Mouse (Mus musculus): Measurements from ENCODE around the gene Lrrc58. TPM values are rescaled to one million over a fixed set of nuclear protein-coding genes. Genes with fewer than 3 reads are reported as not detected.

Lrrc58 gene
- total RNA-seq, 1 experiment, result 29.8 TPM

DNA sequence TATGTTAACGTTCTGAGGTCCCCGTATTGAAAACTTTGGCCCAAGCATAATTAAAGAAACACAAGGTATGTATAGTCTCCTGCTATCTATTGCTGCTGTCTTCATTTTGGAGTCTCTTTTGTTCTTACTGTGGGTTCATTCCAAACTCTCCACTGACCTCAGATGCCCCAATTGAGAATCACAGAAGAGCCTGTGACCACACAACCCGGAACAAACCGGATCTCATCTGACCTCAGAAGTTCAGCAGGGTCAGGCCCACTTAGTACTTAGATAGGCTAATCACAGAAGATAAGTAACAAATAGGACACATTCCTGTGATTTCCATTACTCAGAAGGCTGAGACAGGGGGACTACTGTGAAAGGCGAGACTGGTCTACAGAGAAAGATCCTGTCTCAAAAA is 13.6 kb upstream of the Lrrc58 start:
- Histone ChIP-seq H3K27ac (ENCODE audit: insufficient read depth, low read depth, low read length, poor library complexity, severe bottlenecking) (no peak overlapping the region), H3K9me3 (ENCODE audit: control insufficient read depth, insufficient read depth, low read depth, low read length) (no peaks in the 10 kb centered on the region), H3K9ac (ENCODE audit: insufficient read depth, low read depth, low read length, poor library complexity, severe bottlenecking) (no peak overlapping the region), H3K4me1 (ENCODE audit: control insufficient read depth in 2 of 2, insufficient read depth in 2 of 2, low read length in 2 of 2, poor library complexity in 1 of 2) (no peaks in the 10 kb centered on the region), H3K36me3 (ENCODE audit: control insufficient read depth, insufficient read depth, low read length, poor library complexity, severe bottlenecking) (no peaks in the 10 kb centered on the region), H3K4me3 (ENCODE audit: insufficient read depth in 1 of 2, low read depth in 1 of 2, low read length in 2 of 2, poor library complexity in 1 of 2, severe bottlenecking in 1 of 2) (no peak overlapping the region)
- in situ Hi-C loops (cut with MboI; ENCODE audit: low sequenced_read_pairs in 2 of 2, unreplicated experiment in 2 of 2), result no loop called here
- DNase-seq (ENCODE audit: low read depth, low spot score), result no peak
- TF ChIP-seq CHD2 (IDR thresholded peaks at IDR 0.05; ENCODE audit: low read depth, low read length), result no peak
- TF ChIP-seq HCFC1 (IDR thresholded peaks at IDR 0.05; ENCODE audit: borderline replicate concordance, insufficient read depth, low read length), result no peak
- no peak for TF ChIP-seq ZC3H11A (IDR thresholded peaks at IDR 0.05; ENCODE audit: borderline replicate concordance, low read depth, low read length)
- no peak for TF ChIP-seq ZNF384 (IDR thresholded peaks at IDR 0.05; ENCODE audit: low read depth, low read length)
- no peak for TF ChIP-seq MAFK (IDR thresholded peaks at IDR 0.05; ENCODE audit: insufficient read depth, low read depth, low read length)

DNA sequence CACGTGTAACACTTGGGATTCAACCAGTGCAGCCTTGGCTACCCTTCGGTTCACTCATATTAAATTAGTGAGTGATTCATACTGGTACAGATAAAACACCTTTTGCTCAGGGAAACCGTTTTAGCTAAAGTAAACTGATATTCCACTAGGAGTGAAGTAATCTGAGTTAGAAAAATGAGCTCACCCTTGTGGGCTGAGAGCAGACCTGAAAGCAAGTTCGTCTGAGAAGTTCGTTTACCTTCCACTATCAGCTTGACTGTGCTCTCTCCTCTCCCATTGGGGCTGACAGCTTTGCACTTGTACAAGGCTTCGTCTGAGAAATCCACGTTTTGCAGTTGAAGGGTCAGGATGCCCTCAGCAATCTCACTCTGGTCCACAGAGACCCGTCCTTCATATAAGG is 12.6 kb upstream of the Lrrc58 start:
- no peak overlapping the region for H3K9ac ChIP-seq (ENCODE audit: insufficient read depth, low read depth, low read length, poor library complexity, severe bottlenecking)
- H3K4me1 ChIP-seq (ENCODE audit: control insufficient read depth in 2 of 2, insufficient read depth in 2 of 2, low read length in 2 of 2, poor library complexity in 1 of 2), result no peaks in the 10 kb centered on the region
- DNase-seq (ENCODE audit: low read depth, low spot score), result no peak
- in situ Hi-C loops (cut with MboI; ENCODE audit: low sequenced_read_pairs in 2 of 2, unreplicated experiment in 2 of 2), result no loop called here
- H3K27ac ChIP-seq (ENCODE audit: insufficient read depth, low read depth, low read length, poor library complexity, severe bottlenecking), result no peak overlapping the region
- H3K4me3 ChIP-seq (ENCODE audit: insufficient read depth in 1 of 2, low read depth in 1 of 2, low read length in 2 of 2, poor library complexity in 1 of 2, severe bottlenecking in 1 of 2), result no peak overlapping the region
- no peaks in the 10 kb centered on the region for H3K36me3 ChIP-seq (ENCODE audit: control insufficient read depth, insufficient read depth, low read length, poor library complexity, severe bottlenecking)
- no peak for TF ChIP-seq HCFC1 (IDR thresholded peaks at IDR 0.05; ENCODE audit: borderline replicate concordance, insufficient read depth, low read length)
- no peak for TF ChIP-seq CHD2 (IDR thresholded peaks at IDR 0.05; ENCODE audit: low read depth, low read length)
- no peak for TF ChIP-seq ZC3H11A (IDR thresholded peaks at IDR 0.05; ENCODE audit: borderline replicate concordance, low read depth, low read length)
- no peak for TF ChIP-seq ZNF384 (IDR thresholded peaks at IDR 0.05; ENCODE audit: low read depth, low read length)
- TF ChIP-seq MAFK (IDR thresholded peaks at IDR 0.05; ENCODE audit: insufficient read depth, low read depth, low read length), result no peak
- no peaks in the 10 kb centered on the region for H3K9me3 ChIP-seq (ENCODE audit: control insufficient read depth, insufficient read depth, low read depth, low read length)

DNA sequence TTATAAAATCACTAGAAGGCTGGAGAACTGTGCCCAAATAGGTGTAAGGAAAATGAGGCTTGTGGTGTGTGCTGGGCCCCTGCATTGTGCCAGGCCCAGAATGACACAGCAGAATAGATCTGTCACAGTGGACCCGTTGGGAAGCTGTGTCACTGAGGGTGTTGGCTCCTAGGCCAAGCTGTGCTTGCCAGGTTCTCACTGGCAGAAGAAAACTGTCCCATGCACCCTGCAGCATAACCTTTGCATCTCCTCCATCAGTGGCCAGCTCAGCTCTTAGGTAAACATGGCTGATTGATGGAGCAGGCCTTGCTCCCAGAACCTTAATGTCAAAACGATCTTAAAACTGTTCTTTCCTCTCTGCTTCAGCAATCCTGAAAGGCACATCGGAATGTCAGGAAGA is 11.9 kb upstream of the Lrrc58 start:
- H3K4me3 ChIP-seq (ENCODE audit: insufficient read depth in 1 of 2, low read depth in 1 of 2, low read length in 2 of 2, poor library complexity in 1 of 2, severe bottlenecking in 1 of 2), result no peak overlapping the region
- no peaks in the 10 kb centered on the region for H3K36me3 ChIP-seq (ENCODE audit: control insufficient read depth, insufficient read depth, low read length, poor library complexity, severe bottlenecking)
- no peaks in the 10 kb centered on the region for H3K4me1 ChIP-seq (ENCODE audit: control insufficient read depth in 2 of 2, insufficient read depth in 2 of 2, low read length in 2 of 2, poor library complexity in 1 of 2)
- no peaks in the 10 kb centered on the region for H3K9me3 ChIP-seq (ENCODE audit: control insufficient read depth, insufficient read depth, low read depth, low read length)
- DNase-seq (ENCODE audit: low read depth, low spot score), result no peak
- no peak overlapping the region for H3K27ac ChIP-seq (ENCODE audit: insufficient read depth, low read depth, low read length, poor library complexity, severe bottlenecking)
- no peak overlapping the region for H3K9ac ChIP-seq (ENCODE audit: insufficient read depth, low read depth, low read length, poor library complexity, severe bottlenecking)
- in situ Hi-C loops (cut with MboI; ENCODE audit: low sequenced_read_pairs in 2 of 2, unreplicated experiment in 2 of 2), result no loop called here
- TF ChIP-seq CHD2 (IDR thresholded peaks at IDR 0.05; ENCODE audit: low read depth, low read length), result no peak

DNA sequence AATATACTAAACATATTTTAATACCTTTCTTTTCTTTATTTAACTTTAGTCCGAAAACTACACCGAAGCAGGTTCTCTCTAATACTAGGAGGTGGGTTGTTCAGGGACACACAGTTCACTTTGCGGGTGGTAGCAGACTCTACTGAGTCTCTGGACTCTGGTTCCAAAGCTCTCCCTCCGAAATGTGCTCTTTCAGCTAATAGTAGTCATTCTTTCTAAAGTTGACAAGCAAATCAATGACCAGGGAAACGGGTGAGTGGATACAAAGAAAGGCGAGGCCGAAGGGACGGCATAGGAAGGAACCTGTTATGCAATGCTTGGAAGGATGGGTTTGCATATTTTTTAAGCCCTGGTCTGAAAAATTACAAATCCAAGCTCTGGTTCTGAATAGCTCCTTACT is 10.7 kb upstream of the Lrrc58 start:
- H3K9me3 ChIP-seq (ENCODE audit: control insufficient read depth, insufficient read depth, low read depth, low read length), result no peaks in the 10 kb centered on the region
- no peaks in the 10 kb centered on the region for H3K4me1 ChIP-seq (ENCODE audit: control insufficient read depth in 2 of 2, insufficient read depth in 2 of 2, low read length in 2 of 2, poor library complexity in 1 of 2)
- no peak overlapping the region for H3K4me3 ChIP-seq (ENCODE audit: insufficient read depth in 1 of 2, low read depth in 1 of 2, low read length in 2 of 2, poor library complexity in 1 of 2, severe bottlenecking in 1 of 2)
- TF ChIP-seq ZC3H11A (IDR thresholded peaks at IDR 0.05; ENCODE audit: borderline replicate concordance, low read depth, low read length), result no peak
- TF ChIP-seq MAFK (IDR thresholded peaks at IDR 0.05; ENCODE audit: insufficient read depth, low read depth, low read length), result no peak
- no peak for TF ChIP-seq HCFC1 (IDR thresholded peaks at IDR 0.05; ENCODE audit: borderline replicate concordance, insufficient read depth, low read length)
- TF ChIP-seq ZNF384 (IDR thresholded peaks at IDR 0.05; ENCODE audit: low read depth, low read length), result no peak
- no peak for TF ChIP-seq CHD2 (IDR thresholded peaks at IDR 0.05; ENCODE audit: low read depth, low read length)
- no peak overlapping the region for H3K27ac ChIP-seq (ENCODE audit: insufficient read depth, low read depth, low read length, poor library complexity, severe bottlenecking)
- no peaks in the 10 kb centered on the region for H3K36me3 ChIP-seq (ENCODE audit: control insufficient read depth, insufficient read depth, low read length, poor library complexity, severe bottlenecking)
- DNase-seq (ENCODE audit: low read depth, low spot score), result no peak
- H3K9ac ChIP-seq (ENCODE audit: insufficient read depth, low read depth, low read length, poor library complexity, severe bottlenecking), result no peak overlapping the region
- in situ Hi-C loops (cut with MboI; ENCODE audit: low sequenced_read_pairs in 2 of 2, unreplicated experiment in 2 of 2), result no loop called here

DNA sequence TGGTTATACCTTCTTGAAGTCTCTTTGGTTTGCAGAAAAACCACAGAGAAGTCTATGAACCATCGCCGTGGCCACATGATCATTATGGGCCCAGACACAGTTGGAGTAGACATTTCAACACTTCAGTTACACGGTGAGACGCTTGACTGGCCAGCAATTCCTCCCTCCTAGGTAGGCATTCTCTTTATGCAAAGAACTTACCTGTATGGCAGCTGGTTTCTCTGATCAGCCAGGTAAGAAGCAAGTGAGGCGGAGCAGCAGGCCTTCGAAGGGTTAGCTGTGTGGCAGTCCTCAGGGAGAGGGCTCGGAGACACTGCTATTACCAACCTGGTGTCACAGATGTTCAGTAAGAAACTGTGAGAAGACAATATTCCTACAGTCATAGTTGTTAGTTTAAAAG is 8.0 kb upstream of the Lrrc58 start:
- in situ Hi-C loops (cut with MboI; ENCODE audit: low sequenced_read_pairs in 2 of 2, unreplicated experiment in 2 of 2), result no loop called here
- Histone ChIP-seq H3K9ac (ENCODE audit: insufficient read depth, low read depth, low read length, poor library complexity, severe bottlenecking) (no peak overlapping the region), H3K36me3 (ENCODE audit: control insufficient read depth, insufficient read depth, low read length, poor library complexity, severe bottlenecking) (no peaks in the 10 kb centered on the region), H3K27ac (ENCODE audit: insufficient read depth, low read depth, low read length, poor library complexity, severe bottlenecking) (no peak overlapping the region), H3K9me3 (ENCODE audit: control insufficient read depth, insufficient read depth, low read depth, low read length) (no peaks in the 10 kb centered on the region), H3K4me3 (ENCODE audit: insufficient read depth in 1 of 2, low read depth in 1 of 2, low read length in 2 of 2, poor library complexity in 1 of 2, severe bottlenecking in 1 of 2) (no peak overlapping the region), H3K4me1 (ENCODE audit: control insufficient read depth in 2 of 2, insufficient read depth in 2 of 2, low read length in 2 of 2, poor library complexity in 1 of 2) (no peaks in the 10 kb centered on the region)
- no peak for DNase-seq (ENCODE audit: low read depth, low spot score)
- TF ChIP-seq MAFK (IDR thresholded peaks at IDR 0.05; ENCODE audit: insufficient read depth, low read depth, low read length) (no peak), HCFC1 (IDR thresholded peaks at IDR 0.05; ENCODE audit: borderline replicate concordance, insufficient read depth, low read length) (no peak), CHD2 (IDR thresholded peaks at IDR 0.05; ENCODE audit: low read depth, low read length) (no peak), ZC3H11A (IDR thresholded peaks at IDR 0.05; ENCODE audit: borderline replicate concordance, low read depth, low read length) (no peak), ZNF384 (IDR thresholded peaks at IDR 0.05; ENCODE audit: low read depth, low read length) (no peak)
